Mouse (Mus musculus): Measurements from ENCODE around the gene Tnrc6a. TPM values are rescaled to one million over a fixed set of nuclear protein-coding genes. Genes with fewer than 3 reads are reported as not detected.
"Not testable (repeated sequence)": the region's sequence is repeated elsewhere in the genome, so short reads cannot be mapped to it uniquely, and the experiment has no call there.

The Tnrc6a gene
- total RNA-seq (2017), result 108 and 112 TPM in 2 replicates

- ATAC-seq (ENCODE audit: extremely low read depth, insufficient number of reproducible peaks, low FRiP score, poor library complexity, severe bottlenecking), result peak; percentile 91
These were observed at the start of gene Tnrc6a for GRCm38 (mm10) chr7:123123665-123124298. Gene Tnrc6a, plus strand, starts transcription at chr7:123123885.

GRCm38 (mm10) chr7:123082236-123082635 is 41.4 kb upstream of the Tnrc6a start:
- ATAC-seq (ENCODE audit: extremely low read depth, insufficient number of reproducible peaks, low FRiP score, poor library complexity, severe bottlenecking), result no peak

- no peak for ATAC-seq (ENCODE audit: extremely low read depth, insufficient number of reproducible peaks, low FRiP score, poor library complexity, severe bottlenecking)
These were observed 40.1 kb upstream of the Tnrc6a start for GRCm38 (mm10) chr7:123083441-123084123.

- ATAC-seq (ENCODE audit: extremely low read depth, insufficient number of reproducible peaks, low FRiP score, poor library complexity, severe bottlenecking), result no peak
These were observed 39.4 kb upstream of the Tnrc6a start for GRCm38 (mm10) chr7:123084180-123084691.

- ATAC-seq (ENCODE audit: extremely low read depth, insufficient number of reproducible peaks, low FRiP score, poor library complexity, severe bottlenecking), result peak; percentile 36; the same call in 1 of the 2 replicates
These were observed 39.0 kb upstream of the Tnrc6a start for GRCm38 (mm10) chr7:123084708-123085107.

- no peak for ATAC-seq (ENCODE audit: extremely low read depth, insufficient number of reproducible peaks, low FRiP score, poor library complexity, severe bottlenecking)
These were observed 34.8 kb upstream of the Tnrc6a start for GRCm38 (mm10) chr7:123088920-123089319.

GRCm38 (mm10) chr7:123096344-123097120 is 27.2 kb upstream of the Tnrc6a start:
- ATAC-seq (ENCODE audit: extremely low read depth, insufficient number of reproducible peaks, low FRiP score, poor library complexity, severe bottlenecking), result no peak

GRCm38 (mm10) chr7:123097891-123098750 is 25.6 kb upstream of the Tnrc6a start:
- no peak for ATAC-seq (ENCODE audit: extremely low read depth, insufficient number of reproducible peaks, low FRiP score, poor library complexity, severe bottlenecking)

GRCm38 (mm10) chr7:123101295-123101694 is 22.4 kb upstream of the Tnrc6a start:
- ATAC-seq (ENCODE audit: extremely low read depth, insufficient number of reproducible peaks, low FRiP score, poor library complexity, severe bottlenecking), result no peak

- not testable (repeated sequence) for ATAC-seq (ENCODE audit: extremely low read depth, insufficient number of reproducible peaks, low FRiP score, poor library complexity, severe bottlenecking)
These were observed 18.3 kb upstream of the Tnrc6a start for GRCm38 (mm10) chr7:123105381-123105780.

- ATAC-seq (ENCODE audit: extremely low read depth, insufficient number of reproducible peaks, low FRiP score, poor library complexity, severe bottlenecking), result no peak
These were observed 17.8 kb upstream of the Tnrc6a start for GRCm38 (mm10) chr7:123105906-123106305.

GRCm38 (mm10) chr7:123106326-123106725 is 17.4 kb upstream of the Tnrc6a start:
- ATAC-seq (ENCODE audit: extremely low read depth, insufficient number of reproducible peaks, low FRiP score, poor library complexity, severe bottlenecking), result no peak

- no peak for ATAC-seq (ENCODE audit: extremely low read depth, insufficient number of reproducible peaks, low FRiP score, poor library complexity, severe bottlenecking)
These were observed 15.3 kb upstream of the Tnrc6a start for GRCm38 (mm10) chr7:123108058-123109055.

GRCm38 (mm10) chr7:123109361-123110000 is 14.2 kb upstream of the Tnrc6a start:
- ATAC-seq (ENCODE audit: extremely low read depth, insufficient number of reproducible peaks, low FRiP score, poor library complexity, severe bottlenecking), result no peak

- no peak for ATAC-seq (ENCODE audit: extremely low read depth, insufficient number of reproducible peaks, low FRiP score, poor library complexity, severe bottlenecking)
These were observed 13.6 kb upstream of the Tnrc6a start for GRCm38 (mm10) chr7:123110135-123110534.

- ATAC-seq (ENCODE audit: extremely low read depth, insufficient number of reproducible peaks, low FRiP score, poor library complexity, severe bottlenecking), result no peak
These were observed 10.1 kb upstream of the Tnrc6a start for GRCm38 (mm10) chr7:123113590-123113989.

GRCm38 (mm10) chr7:123116799-123117198 is 6.9 kb upstream of the Tnrc6a start:
- ATAC-seq (ENCODE audit: extremely low read depth, insufficient number of reproducible peaks, low FRiP score, poor library complexity, severe bottlenecking), result no peak
